Mouse (Mus musculus) lung, embryonic 14.5 days (tissue): Measurements from ENCODE around the gene Kng1. TPM values are rescaled to one million over a fixed set of nuclear protein-coding genes. Genes with fewer than 3 reads are reported as not detected.
A peak's percentile ranks its signal among the peaks of the same experiment; 100 is the strongest.

ENCODE experiments used
- ATAC-seq: fragments of 200-750 bp; cut with Nextera tagmentation; 2 replicates; pipeline ENCODE4 v1.8.0; 2017; ENCODE audit warnings: mild to moderate bottlenecking, moderate TSS enrichment, moderate library complexity; ENCODE audit not compliant: insufficient read depth
- DNase-seq: peaks from one replicate; pipeline ENCODE4 v3.0.0-alpha.2; 2015
- H3K27ac ChIP-seq: fragments of 300-500 bp; sonication (generic); 2 replicates; pipeline ENCODE4 v1.5.1; 2014; ENCODE audit warnings: low read depth, mild to moderate bottlenecking, moderate library complexity
- H3K27me3 ChIP-seq: fragments of 300-500 bp; sonication (generic); 2 replicates; pipeline ENCODE4 v1.6.1; 2014; ENCODE audit warnings: low read length, control low read depth; ENCODE audit not compliant: insufficient read depth
- H3K36me3 ChIP-seq: fragments of 300-500 bp; sonication (generic); 2 replicates; pipeline ENCODE4 v1.6.1; 2014; ENCODE audit warnings: control low read depth; ENCODE audit not compliant: insufficient read depth
- H3K4me1 ChIP-seq: fragments of 300-500 bp; sonication (generic); 2 replicates; pipeline ENCODE4 v1.6.1; 2014; ENCODE audit warnings: antibody characterized with exemption, control low read depth; ENCODE audit not compliant: insufficient read depth
- H3K4me2 ChIP-seq: fragments of 300-500 bp; sonication (generic); 2 replicates; pipeline ENCODE4 v1.6.1; 2014; ENCODE audit warnings: mild to moderate bottlenecking
- H3K4me3 ChIP-seq: fragments of 300-500 bp; sonication (generic); 2 replicates; pipeline ENCODE4 v1.5.1; 2014; ENCODE audit warnings: low read depth, low read length
- H3K9ac ChIP-seq: fragments of 300-500 bp; sonication (generic); 2 replicates; pipeline ENCODE4 v1.6.1; 2014
- H3K9me3 ChIP-seq: fragments of 300-500 bp; sonication (generic); 2 replicates; pipeline ENCODE4 v1.6.1; 2016; ENCODE audit warnings: low read depth, low read length, control low read depth
- CTCF ChIP-seq: IDR thresholded peaks from 2 replicates; pipeline ENCODE4 v1.5.1; 2016; ENCODE audit warnings: antibody characterized with exemption, low read depth
- WGBS: fragments of 180-500 bp; shearing (Covaris S2); extraction: QIAGEN DNeasy Blood & Tissue Kit; methylation state at CpG from one replicate; pipeline ENCODE4 v1.1.7; 2014; 5-methylcytosine and 5-hydroxymethylcytosine counted together
- polyA plus RNA-seq: library from polyadenylated mRNA; unstranded; fragments of >200 nt; fragmentation: Nextera tagmentation; extraction: Ambion mirVana; gene quantifications from 2 replicates; pipeline ENCODE4 v1.2.1, GENCODE M21; 2014

Kng1 gene
- polyA plus RNA-seq, 1 experiment from 2014 or later = 0.32 TPM

DNA sequence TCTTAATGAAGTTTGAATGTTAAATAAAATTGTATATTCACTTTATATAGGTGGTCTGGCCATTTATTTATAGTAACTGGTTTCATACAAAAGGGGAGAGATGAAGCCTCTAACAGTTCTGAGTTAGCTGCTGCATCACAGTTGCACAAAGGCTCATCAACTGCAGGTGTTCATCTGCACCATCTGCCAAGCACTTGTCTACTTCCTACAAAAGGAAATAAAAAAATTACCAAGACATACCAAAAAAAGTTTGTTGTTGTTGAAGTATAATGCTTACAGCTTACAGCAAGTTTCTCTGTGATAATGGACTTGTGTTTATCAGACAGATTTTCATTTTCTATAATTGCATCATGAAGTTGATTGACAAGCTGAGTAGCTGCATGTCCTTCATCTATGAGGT lies 56.2 kb downstream of the Kng1 start:
- Histone ChIP-seq H3K9ac (no peak overlapping the region), H3K36me3 (peaks cover 79% of the 10 kb centered on the region), H3K4me1 (peaks cover 5% of the 10 kb centered on the region; the same call in 1 of the 2 replicates), H3K9me3 (no peaks in the 10 kb centered on the region), H3K27me3 (no peaks in the 10 kb centered on the region), H3K4me2 (no peak overlapping the region), H3K27ac (no peak overlapping the region), H3K4me3 (no peak overlapping the region)
- no peak for TF ChIP-seq CTCF
- no peak for DNase-seq
- no peak for ATAC-seq

DNA sequence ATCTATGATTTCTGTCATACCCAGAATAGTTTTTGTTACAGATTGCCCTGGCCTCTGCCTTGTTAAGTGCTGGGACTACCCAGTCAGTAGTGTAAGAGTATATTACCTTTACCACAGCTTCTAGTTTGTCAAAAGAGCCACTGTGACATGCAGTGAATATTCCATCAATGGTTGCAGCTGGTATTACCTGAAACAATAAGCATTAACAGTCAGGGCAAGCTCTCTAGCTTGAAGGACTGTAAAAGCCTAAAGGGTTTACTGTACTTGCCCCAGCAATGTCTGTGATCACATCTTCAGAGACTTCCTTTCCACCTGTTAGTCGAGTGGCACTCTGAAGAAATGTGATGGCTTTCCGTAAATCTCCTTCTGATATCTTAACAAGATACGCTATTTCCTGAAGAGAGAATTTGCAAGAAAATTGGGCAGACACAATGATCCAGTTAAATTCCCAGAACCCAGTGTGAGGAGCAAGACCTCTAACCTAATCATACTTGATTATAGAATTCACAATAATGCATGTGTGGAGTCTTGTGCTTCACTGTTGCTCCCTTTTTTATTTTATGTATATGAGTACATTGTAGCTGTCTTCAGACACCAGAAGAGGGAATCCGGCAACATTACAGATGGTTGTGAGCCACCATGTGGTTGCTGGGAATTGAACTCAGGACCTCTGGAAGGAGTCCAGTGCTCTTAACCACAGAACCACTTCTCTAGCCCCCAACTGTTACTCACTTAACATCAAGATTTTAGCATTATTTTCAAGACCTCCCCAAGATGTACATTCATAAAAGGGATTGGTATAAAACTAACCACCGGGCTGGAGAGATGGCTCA lies 56.9 kb downstream of the Kng1 start:
- ATAC-seq (peak; percentile 52; the same call in 1 of the 2 replicates), DNase-seq (peak; percentile 49)
- Histone ChIP-seq H3K9ac (no peak overlapping the region), H3K27me3 (no peaks in the 10 kb centered on the region), H3K4me2 (no peak overlapping the region), H3K4me3 (no peak overlapping the region), H3K4me1 (peaks cover under 1% of the 10 kb centered on the region; the same call in 1 of the 2 replicates), H3K9me3 (no peaks in the 10 kb centered on the region), H3K36me3 (peaks cover 79% of the 10 kb centered on the region), H3K27ac (no peak overlapping the region)
- 53% methylated on average over 5 of the region's 5 CpGs for WGBS
- TF ChIP-seq CTCF = no peak

DNA sequence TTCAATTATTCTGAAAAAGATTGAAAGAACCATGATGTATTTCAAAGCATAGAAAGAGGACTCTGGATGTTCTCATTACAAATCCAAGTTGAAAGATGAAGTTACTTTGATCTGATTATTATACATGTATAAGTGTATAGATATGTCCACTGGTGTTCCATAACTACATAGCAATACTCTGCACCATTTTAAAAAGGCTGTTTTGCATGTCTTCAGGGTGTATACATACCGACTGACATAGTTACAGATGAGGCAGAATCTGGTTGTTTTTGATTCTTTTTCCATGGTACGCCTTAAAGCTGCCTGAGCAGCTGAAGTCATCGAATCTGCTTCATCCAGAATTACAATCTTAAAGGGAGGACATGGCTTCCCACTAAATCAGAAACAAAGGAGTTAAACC lies 57.8 kb downstream of the Kng1 start:
- H3K27me3 ChIP-seq = no peaks in the 10 kb centered on the region
- no peaks in the 10 kb centered on the region for H3K9me3 ChIP-seq
- H3K27ac ChIP-seq = no peak overlapping the region
- H3K9ac ChIP-seq = no peak overlapping the region
- WGBS = 76% methylated on average over 3 of the region's 3 CpGs
- no peak overlapping the region for H3K4me3 ChIP-seq
- ATAC-seq (no peak), DNase-seq (no peak)
- H3K36me3 ChIP-seq = peaks cover 78% of the 10 kb centered on the region
- TF ChIP-seq CTCF = no peak
- H3K4me2 ChIP-seq = no peak overlapping the region
- no peaks in the 10 kb centered on the region for H3K4me1 ChIP-seq

- H3K4me3 ChIP-seq = no peak overlapping the region
- no peaks in the 10 kb centered on the region for H3K9me3 ChIP-seq
- DNase-seq (no peak), ATAC-seq (no peak)
- no peak for TF ChIP-seq CTCF
- no peaks in the 10 kb centered on the region for H3K27me3 ChIP-seq
- WGBS = 42% methylated on average over 4 of the region's 4 CpGs
- H3K9ac ChIP-seq = no peak overlapping the region
- H3K36me3 ChIP-seq = peaks cover 76% of the 10 kb centered on the region
- H3K27ac ChIP-seq = no peak overlapping the region
- H3K4me2 ChIP-seq = no peak overlapping the region
- H3K4me1 ChIP-seq = no peaks in the 10 kb centered on the region
Measured at GRCm38 (mm10) chr16:23117173-23117572, 59.5 kb downstream of the Kng1 start.

DNA sequence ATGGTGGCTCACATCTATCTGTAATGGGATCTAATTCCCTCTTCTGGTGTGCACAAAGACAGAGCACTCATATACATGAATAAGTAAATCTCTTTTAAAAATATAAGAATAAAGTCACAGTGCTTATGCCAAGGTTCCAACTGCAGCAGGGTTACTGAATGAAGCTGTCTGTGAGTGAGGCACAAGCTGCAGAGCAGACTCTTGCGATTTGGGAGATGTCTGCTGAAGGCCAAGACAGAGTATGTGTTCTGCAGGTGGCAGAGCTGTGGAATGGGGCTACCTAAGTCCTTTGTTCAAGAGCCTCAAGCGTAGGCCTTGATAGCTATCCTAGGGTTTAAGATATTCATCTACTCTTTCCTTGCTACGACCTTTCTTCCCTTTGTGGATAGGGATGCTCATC lies 64.8 kb downstream of the Kng1 start:
- 90% methylated on average over 3 of the region's 3 CpGs for WGBS
- Histone ChIP-seq H3K27ac (no peak overlapping the region), H3K4me2 (no peak overlapping the region), H3K4me1 (no peaks in the 10 kb centered on the region), H3K9ac (no peak overlapping the region), H3K36me3 (peaks cover 58% of the 10 kb centered on the region), H3K9me3 (no peaks in the 10 kb centered on the region), H3K4me3 (no peak overlapping the region), H3K27me3 (no peaks in the 10 kb centered on the region)
- DNase-seq (no peak), ATAC-seq (no peak)
- TF ChIP-seq CTCF = no peak

DNA sequence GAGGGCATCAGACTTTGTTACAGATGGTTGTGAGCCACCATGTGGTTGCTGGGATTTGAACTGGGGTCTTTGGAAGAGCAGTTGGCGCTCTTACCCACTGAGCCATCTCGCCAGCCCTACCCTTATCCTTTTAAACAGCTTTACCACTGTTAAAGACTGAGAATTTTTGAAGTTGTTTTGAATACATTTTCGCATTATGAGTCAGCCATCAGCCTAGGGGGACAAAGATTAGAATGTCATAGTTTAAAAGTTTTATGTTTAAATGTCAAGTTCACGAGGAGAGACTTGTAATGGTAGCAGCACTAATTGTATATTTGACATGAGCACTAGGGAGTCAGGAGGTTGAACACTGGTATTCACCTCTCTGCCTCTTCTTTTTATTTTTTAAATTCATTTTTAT lies 65.4 kb downstream of the Kng1 start:
- Histone ChIP-seq H3K27ac (no peak overlapping the region), H3K4me1 (no peaks in the 10 kb centered on the region), H3K27me3 (no peaks in the 10 kb centered on the region), H3K4me2 (no peak overlapping the region), H3K4me3 (no peak overlapping the region), H3K36me3 (peaks cover 56% of the 10 kb centered on the region), H3K9me3 (no peaks in the 10 kb centered on the region), H3K9ac (no peak overlapping the region)
- no peak for ATAC-seq
- no peak; the same call in 1 of the 2 replicates for TF ChIP-seq CTCF
- WGBS = 90% methylated on average over 4 of the region's 4 CpGs
- no peak for DNase-seq

DNA sequence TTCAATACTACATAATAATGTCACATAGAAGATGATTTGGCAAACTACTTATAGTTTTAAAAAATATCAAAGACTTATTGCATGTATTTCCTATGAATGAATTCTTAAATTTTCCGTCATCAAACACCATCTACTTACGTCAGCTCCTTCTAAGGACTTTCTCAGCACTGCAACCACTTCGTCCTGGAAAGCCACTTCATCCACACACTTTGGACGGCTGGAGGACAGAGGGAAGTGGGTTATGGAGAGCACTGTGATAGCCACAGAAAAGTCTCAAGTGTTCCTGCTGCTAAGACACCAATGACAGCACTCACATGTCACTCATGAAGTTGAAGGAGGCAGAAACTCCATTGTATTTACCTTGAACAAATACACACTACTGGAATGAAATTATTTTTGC lies 66.7 kb downstream of the Kng1 start:
- TF ChIP-seq CTCF = no peak
- DNase-seq (no peak), ATAC-seq (no peak)
- Histone ChIP-seq H3K9me3 (no peaks in the 10 kb centered on the region), H3K27me3 (no peaks in the 10 kb centered on the region), H3K4me1 (no peaks in the 10 kb centered on the region), H3K4me2 (no peak overlapping the region), H3K4me3 (no peak overlapping the region), H3K9ac (no peak overlapping the region), H3K27ac (no peak overlapping the region), H3K36me3 (peaks cover 48% of the 10 kb centered on the region)
- WGBS = 76% methylated on average over 4 of the region's 4 CpGs
